Mouse (Mus musculus) CH12.LX (cell line): Measurements from ENCODE around the gene Eef2k. TPM values are rescaled to one million over a fixed set of nuclear protein-coding genes. Genes with fewer than 3 reads are reported as not detected.
A peak's percentile ranks its signal among the peaks of the same experiment; 100 is the strongest.

Experiments used
- DNase-seq: peaks from one replicate; pipeline ENCODE4 v3.0.0-alpha.2; 2013; ENCODE audit errors: extremely low read depth
- H3K27ac ChIP-seq: 2 replicates; pipeline ENCODE4 v1.5.1; 2012; ENCODE audit warnings: low read depth, mild to moderate bottlenecking, control low read depth, moderate library complexity; ENCODE audit not compliant: insufficient read depth
- H3K27me3 ChIP-seq: replicated peaks from 2 replicates; pipeline ENCODE3; 2012; ENCODE audit warnings: inconsistent platforms
- H3K36me3 ChIP-seq, 2 experiments: replicated peaks in 1 of 2; 2 replicates each; pipeline versions ENCODE3 to v1.6.1; 2012; ENCODE audit warnings: inconsistent platforms in 1 of 2, low read length in 1 of 2, mild to moderate bottlenecking in 1 of 2, mixed read lengths in 1 of 2, moderate library complexity in 1 of 2; ENCODE audit not compliant: control insufficient read depth in 1 of 2, insufficient read depth in 1 of 2
- H3K4me1 ChIP-seq, 2 experiments: 2 replicates each; pipeline ENCODE4 v1.6.1; 2012; ENCODE audit warnings: inconsistent platforms in 1 of 2, moderate library complexity in 1 of 2; ENCODE audit not compliant: insufficient read depth in 2 of 2, control insufficient read depth in 1 of 2
- H3K4me2 ChIP-seq: 2 replicates; pipeline ENCODE4 v1.6.1; 2012; ENCODE audit warnings: low read depth, mild to moderate bottlenecking, control low read depth; ENCODE audit not compliant: poor library complexity, insufficient read depth, severe bottlenecking
- H3K4me3 ChIP-seq, 3 experiments: fragments of 150-350 bp in 1 of 3; sonication (generic) in 1 of 3; replicated peaks in 1 of 3; 2 replicates each; pipeline versions ENCODE3 to v1.5.1; 2011 to 2012; ENCODE audit warnings: low read depth in 2 of 3, low read length in 2 of 3, mild to moderate bottlenecking in 2 of 3, moderate library complexity in 2 of 3, control low read depth in 1 of 3, improper control_type of control experiment in 1 of 3, inconsistent platforms in 1 of 3, mixed read lengths in 1 of 3; ENCODE audit not compliant: poor library complexity in 1 of 3
- H3K79me2 ChIP-seq: replicated peaks from 2 replicates; pipeline ENCODE4 v1.6.1; 2012; ENCODE audit warnings: mild to moderate bottlenecking, moderate library complexity; ENCODE audit not compliant: control insufficient read depth, poor library complexity, insufficient read depth, severe bottlenecking; ENCODE audit errors: extremely low read depth
- H3K9ac ChIP-seq: 2 replicates; pipeline ENCODE4 v1.6.1; 2012; ENCODE audit warnings: low read depth, mild to moderate bottlenecking, control low read depth, moderate library complexity; ENCODE audit not compliant: insufficient read depth
- H3K9me3 ChIP-seq: replicated peaks from 2 replicates; pipeline ENCODE3; 2012; ENCODE audit warnings: low read length, inconsistent platforms, mixed read lengths
- CHD1 ChIP-seq: IDR thresholded peaks from 2 replicates; pipeline ENCODE4 v1.6.1; 2012; ENCODE audit warnings: low read depth, low read length, improper control_type of control experiment, inconsistent platforms
- CHD2 ChIP-seq: IDR thresholded peaks from 2 replicates; pipeline ENCODE4 v1.6.1; 2011; ENCODE audit warnings: low read length, improper control_type of control experiment
- CTCF ChIP-seq, 2 experiments: IDR thresholded peaks in 1 of 2; conservative IDR thresholded peaks in 1 of 2; 2 replicates each; pipeline ENCODE4 v1.5.1; 2011 to 2012; ENCODE audit warnings: low read depth in 2 of 2, low read length in 2 of 2, improper control_type of control experiment in 1 of 2, inconsistent platforms in 1 of 2, mild to moderate bottlenecking in 1 of 2, moderate library complexity in 1 of 2
- E2F4 ChIP-seq: IDR thresholded peaks from 2 replicates; pipeline ENCODE4 v1.6.1; 2011; ENCODE audit warnings: low read depth, low read length, improper control_type of control experiment; ENCODE audit not compliant: insufficient replicate concordance
- HCFC1 ChIP-seq: IDR thresholded peaks from 2 replicates; pipeline ENCODE4 v1.6.1; 2012; ENCODE audit warnings: low read depth, mild to moderate bottlenecking, inconsistent platforms, low read length, improper control_type of control experiment
- IRF4 ChIP-seq: IDR thresholded peaks from 2 replicates; pipeline ENCODE4 v1.6.1; 2014; ENCODE audit warnings: low read depth, mild to moderate bottlenecking, inconsistent platforms, low read length, improper control_type of control experiment
- JUN ChIP-seq: IDR thresholded peaks from 2 replicates; pipeline ENCODE4 v1.6.1; 2011; ENCODE audit warnings: low read depth, mild to moderate bottlenecking, low read length, improper control_type of control experiment, moderate library complexity; ENCODE audit not compliant: insufficient read depth
- JUND ChIP-seq: conservative IDR thresholded peaks from 2 replicates; pipeline ENCODE4 v1.6.1; 2011; ENCODE audit warnings: low read depth, low read length, improper control_type of control experiment
- MAX ChIP-seq: IDR thresholded peaks from 2 replicates; pipeline ENCODE4 v1.6.1; 2011; ENCODE audit warnings: low read length, improper control_type of control experiment
- MAZ ChIP-seq: IDR thresholded peaks from 2 replicates; pipeline ENCODE4 v1.6.1; 2012; ENCODE audit warnings: low read depth, mild to moderate bottlenecking, inconsistent platforms, low read length, improper control_type of control experiment, moderate library complexity
- MYC ChIP-seq: IDR thresholded peaks from 2 replicates; pipeline ENCODE4 v1.6.1; 2011; ENCODE audit warnings: low read depth, mild to moderate bottlenecking, improper control_type of control experiment, low read length
- POLR2AphosphoS2 ChIP-seq: IDR thresholded peaks from 2 replicates; pipeline ENCODE4 v1.6.1; 2011; ENCODE audit warnings: low read depth, low read length, improper control_type of control experiment
- SIN3A ChIP-seq: IDR thresholded peaks from 2 replicates; pipeline ENCODE4 v1.6.1; 2012; ENCODE audit warnings: low read length, improper control_type of control experiment, inconsistent platforms
- TBP ChIP-seq: conservative IDR thresholded peaks from 2 replicates; pipeline ENCODE4 v1.6.1; 2011; ENCODE audit warnings: low read depth, low read length, improper control_type of control experiment
- UBTF ChIP-seq: IDR thresholded peaks from 2 replicates; pipeline ENCODE4 v1.6.1; 2012; ENCODE audit warnings: low read depth, mild to moderate bottlenecking, inconsistent platforms, low read length, improper control_type of control experiment, moderate library complexity
- USF1 ChIP-seq: IDR thresholded peaks from 2 replicates; pipeline ENCODE4 v1.6.1; 2014; ENCODE audit warnings: low read depth, mild to moderate bottlenecking, inconsistent platforms, low read length, improper control_type of control experiment
- ZMIZ1 ChIP-seq: IDR thresholded peaks from 2 replicates; pipeline ENCODE4 v1.6.1; 2012; ENCODE audit warnings: low read depth, mild to moderate bottlenecking, inconsistent platforms, low read length, improper control_type of control experiment
- ZNF384 ChIP-seq: IDR thresholded peaks from 2 replicates; pipeline ENCODE4 v1.6.1; 2012; ENCODE audit warnings: low read depth, low read length, improper control_type of control experiment, inconsistent platforms
- dilution Hi-C: fragments of 300-500 bp; cut with MboI; formaldehyde crosslinking; loops from 2 replicates; pipeline ENCODE4 v1.14.3; 2020; ENCODE audit warnings: low sequenced_read_pairs; ENCODE audit not compliant: extremely low pct_unique_long_range_greater_than_20kb, extremely low pct_ligation_motif_present
- in situ Hi-C: fragments of 300-500 bp; cut with MboI; formaldehyde crosslinking; loops from 3 replicates; pipeline ENCODE4 v1.14.3; 2019; ENCODE audit warnings: low sequenced_read_pairs, low pct_ligation_motif_present, low pct_unique_long_range_greater_than_20kb, mixed read lengths
- polyA plus RNA-seq: library from polyadenylated mRNA; unstranded; fragments of >175 nt; gene quantifications from 2 replicates; pipeline ENCODE4 v1.2.1, GENCODE M21; 2012; ENCODE audit warnings: low read depth; ENCODE audit not compliant: insufficient read length
- total RNA-seq, 2 experiments: library from RNA; depleted of rRNA; stranded (reverse); fragments of 300-350 nt in 1 of 2; fragments of >200 nt in 1 of 2; gene quantifications; 2 replicates each; pipeline ENCODE4 v1.2.3; 2012 to 2014

Eef2k gene
- total and polyA plus RNA-seq, 3 experiments = 5.5 to 13.9 (median 13.7) TPM

GRCm38 (mm10) chr7:120835449-120836359 is 6.9 kb upstream of the Eef2k start (continued):
- TF ChIP-seq SIN3A (no peak), POLR2AphosphoS2 (no peak), TBP (peak; percentile 100), JUND (no peak), CHD2 (no peak), ZNF384 (no peak), E2F4 (0 out of 2 replicates have a peak, but pooled peaks have one; percentile 60), ZMIZ1 (no peak), MAX (peak; percentile 73; the same call in 1 of the 2 replicates), MYC (peak; percentile 48)

- Histone ChIP-seq H3K27ac (no peak overlapping the region), H3K79me2 (no peaks in the 10 kb centered on the region), H3K27me3 (peaks cover 23% of the 10 kb centered on the region), H3K4me3 (peak overlapping the region in 2 of 3 experiments; percentile 67 to 73), H3K9me3 (no peaks in the 10 kb centered on the region)
- in situ Hi-C loops = loop anchor here (5.0 to 10.0 kb wide), 2 partner anchors 76 to 198 kb away; partner anchors contain the start of gene Mettl9
- TF ChIP-seq TBP (no peak), CHD1 (no peak), JUN (no peak), HCFC1 (no peak), IRF4 (no peak), USF1 (no peak), UBTF (no peak), CTCF (conservative IDR thresholded peaks at IDR 0.05 in 1 of 2, IDR thresholded peaks at IDR 0.05 in 1 of 2; ENCODE audit: low read depth in 2 of 2, low read length in 2 of 2) (no peak), E2F4 (no peak), MAZ (no peak)
- TF ChIP-seq, all 38 proteins: peak for 0
- peaks cover 0 to 7% of the 10 kb centered on the region in 2 experiments; a peak in 3 of 4 replicates for H3K4me1 ChIP-seq
- H3K9ac ChIP-seq = 0 out of 2 replicates have a peak overlapping the region, but pooled peaks have one; percentile 32
- H3K4me2 ChIP-seq = peak overlapping the region; percentile 74
- no peaks in the 10 kb centered on the region for H3K36me3 ChIP-seq
- no peak for DNase-seq
- dilution Hi-C loops = no loop called here
These were observed 6.3 kb upstream of the Eef2k start for GRCm38 (mm10) chr7:120836361-120836760.
